Mouse (Mus musculus): ENCODE measurements around the gene Spen.
"Not testable (repeated sequence)": the region's sequence is repeated elsewhere in the genome, so short reads cannot be mapped to it uniquely, and the experiment has no call there.

Spen gene

GRCm38 (mm10) chr4:141561331-141561919 lies 23.0 kb upstream of the Spen start:
- CTCF ChIA-PET, result interaction anchor here (0.7 kb wide), 2 partner anchors 152 to 153 kb away, joined by 6 to 12 read pairs; no protein-coding TSS in a partner anchor

- CTCF ChIA-PET, result interaction anchor here (0.6 to 2.0 kb wide), 5 partner anchors 12 to 130 kb away, joined by 3 to 8 read pairs (median 3); no protein-coding TSS in a partner anchor
Measured at GRCm38 (mm10) chr4:141559898-141560263, 21.5 kb upstream of the Spen start.

GRCm38 (mm10) chr4:141559131-141559897 lies 20.9 kb upstream of the Spen start:
- CTCF ChIA-PET, result interaction anchor here (0.6 to 2.0 kb wide), 5 partner anchors 11 to 160 kb away, joined by 3 to 8 read pairs (median 3); no protein-coding TSS in a partner anchor

- CTCF ChIA-PET, result interaction anchor here (2.0 kb wide), 1 partner anchor 24 kb away, joined by 8 read pairs; no protein-coding TSS in a partner anchor
Measured at GRCm38 (mm10) chr4:141558658-141559057, 20.3 kb upstream of the Spen start.

DNA sequence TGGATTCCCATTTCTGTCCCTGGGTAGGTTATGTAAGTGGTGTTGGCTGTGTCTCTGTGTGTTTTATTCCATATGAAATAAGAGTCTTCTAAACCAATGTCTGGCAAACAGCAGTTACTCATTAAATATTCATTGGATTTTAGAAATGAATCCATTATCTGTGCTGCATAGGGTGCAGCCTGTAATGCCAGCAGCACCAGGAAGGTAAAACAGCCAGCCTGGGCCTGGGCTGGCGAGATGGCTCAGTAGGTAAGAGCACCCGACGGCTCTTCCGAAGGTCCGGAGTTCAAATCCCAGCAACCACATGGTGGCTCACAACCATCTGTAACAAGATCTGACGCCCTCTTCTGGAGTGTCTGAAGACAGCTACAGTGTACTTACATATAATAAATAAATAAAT lies 17.8 kb upstream of the Spen start:
- CTCF ChIA-PET, result interaction anchor here (1.3 kb wide), 1 partner anchor 34 kb away, joined by 4 read pairs; no protein-coding TSS in a partner anchor

- CTCF ChIA-PET, result not testable (repeated sequence)
Measured at GRCm38 (mm10) chr4:141554255-141554865, 16.0 kb upstream of the Spen start.

- CTCF ChIA-PET, result no interaction called here
Measured at GRCm38 (mm10) chr4:141552484-141552883, 14.1 kb upstream of the Spen start.

DNA sequence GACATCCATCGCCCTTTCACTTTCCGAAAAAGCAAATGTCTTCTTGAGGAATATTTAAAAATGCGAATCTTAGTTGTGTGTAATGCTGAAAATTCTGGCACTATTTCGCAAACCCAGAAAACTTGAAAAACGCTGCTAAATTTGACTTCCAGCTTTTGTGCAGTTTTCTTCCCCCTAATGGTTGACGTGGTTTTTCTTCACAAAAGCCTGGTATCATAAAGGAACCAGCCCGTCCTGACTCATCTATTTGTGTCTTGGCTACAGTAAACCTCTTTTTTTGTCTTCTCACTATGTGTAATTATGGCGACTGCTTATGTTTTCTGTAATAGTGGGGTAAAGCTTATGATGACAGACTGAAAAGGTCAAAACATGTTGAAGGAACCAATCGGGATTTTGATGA lies 8.9 kb upstream of the Spen start:
- CTCF ChIA-PET, result interaction anchor here (0.6 kb wide), 1 partner anchor 11 kb away, joined by 3 read pairs; no protein-coding TSS in a partner anchor

DNA sequence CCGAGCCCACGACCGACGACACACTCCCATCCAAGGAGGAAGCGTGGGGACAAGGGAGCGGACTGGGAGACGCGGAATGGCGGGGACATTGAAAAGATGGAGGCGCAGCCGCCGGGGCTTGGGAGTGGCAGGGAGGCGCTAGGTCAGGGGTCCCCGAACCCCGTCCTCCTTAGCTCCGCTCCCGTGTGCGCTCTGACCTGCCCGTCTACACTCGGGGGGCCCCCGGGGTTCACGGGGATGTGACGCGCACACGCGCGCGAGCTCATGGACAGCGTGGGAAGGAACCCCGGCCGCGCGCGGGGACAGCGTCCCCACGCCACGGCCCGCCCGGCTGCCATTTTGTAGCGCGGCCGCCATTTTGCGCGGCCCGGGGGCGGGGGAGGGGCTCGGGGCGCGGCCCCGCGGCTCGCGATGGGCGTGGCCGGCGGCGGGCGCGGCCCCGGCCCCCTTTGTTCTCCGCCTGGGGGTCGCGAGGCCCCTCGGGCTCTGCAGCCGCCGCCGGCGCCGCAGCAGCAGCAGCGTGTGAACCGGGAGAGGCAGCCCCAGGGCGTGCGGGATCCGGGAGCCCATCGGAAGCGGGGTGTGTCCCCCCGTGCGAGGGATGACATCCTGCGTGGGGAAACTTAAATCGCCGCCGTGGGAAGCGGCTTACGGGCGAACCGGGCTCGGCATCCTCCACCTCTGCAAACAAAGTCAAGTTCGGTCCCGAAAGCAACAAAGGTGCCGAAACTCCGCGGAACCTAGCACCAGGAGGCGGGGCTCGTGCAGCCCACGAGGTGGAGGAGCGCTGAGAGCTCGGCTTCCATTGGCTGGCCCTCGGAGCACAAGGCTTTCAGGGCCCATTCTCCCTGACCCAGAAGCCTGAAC lies 8.2 kb upstream of the Spen start:
- CTCF ChIA-PET, result no interaction called here

DNA sequence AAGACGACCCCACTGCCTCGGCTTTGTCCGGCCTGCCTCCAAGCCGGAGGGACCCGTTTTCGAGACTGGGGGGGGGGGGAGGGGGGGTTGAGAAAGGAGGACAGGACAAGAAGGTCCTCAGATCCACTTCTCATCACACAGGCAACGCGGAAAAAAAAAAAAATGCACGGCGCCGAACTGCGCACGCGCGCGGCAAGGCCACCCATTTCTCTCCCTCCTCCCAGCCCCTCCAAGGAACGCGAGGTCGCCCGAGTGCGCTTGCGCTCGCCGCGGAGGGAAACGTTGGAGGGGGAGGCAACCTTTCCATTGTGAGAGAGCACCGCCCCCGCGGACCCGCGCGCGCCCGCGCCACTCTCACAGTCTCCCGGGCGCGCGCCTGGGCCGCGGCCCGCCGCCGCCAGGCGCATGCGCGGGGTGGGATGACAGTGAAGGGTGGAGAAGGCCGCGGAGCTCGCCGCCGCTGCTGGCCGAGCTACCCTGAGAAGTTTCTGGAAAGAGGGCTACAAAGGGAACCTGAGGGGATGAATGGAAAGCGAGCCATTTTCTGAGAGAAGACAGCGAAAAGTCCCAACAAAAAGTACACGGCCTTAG lies 7.4 kb upstream of the Spen start:
- CTCF ChIA-PET, result interaction anchor here (0.7 kb wide), 1 partner anchor 115 kb away, joined by 3 read pairs; no protein-coding TSS in a partner anchor

GRCm38 (mm10) chr4:141545071-141545742 lies 6.8 kb upstream of the Spen start:
- CTCF ChIA-PET, result interaction anchor here (0.7 kb wide), 1 partner anchor 114 kb away, joined by 3 read pairs; no protein-coding TSS in a partner anchor

GRCm38 (mm10) chr4:141544536-141544935 lies 6.1 kb upstream of the Spen start:
- CTCF ChIA-PET, result no interaction called here

- CTCF ChIA-PET, result no interaction called here
Measured at GRCm38 (mm10) chr4:141543593-141543992, 5.2 kb upstream of the Spen start.

- CTCF ChIA-PET, result no interaction called here
Measured at GRCm38 (mm10) chr4:141541851-141542250, 3.5 kb upstream of the Spen start.

DNA sequence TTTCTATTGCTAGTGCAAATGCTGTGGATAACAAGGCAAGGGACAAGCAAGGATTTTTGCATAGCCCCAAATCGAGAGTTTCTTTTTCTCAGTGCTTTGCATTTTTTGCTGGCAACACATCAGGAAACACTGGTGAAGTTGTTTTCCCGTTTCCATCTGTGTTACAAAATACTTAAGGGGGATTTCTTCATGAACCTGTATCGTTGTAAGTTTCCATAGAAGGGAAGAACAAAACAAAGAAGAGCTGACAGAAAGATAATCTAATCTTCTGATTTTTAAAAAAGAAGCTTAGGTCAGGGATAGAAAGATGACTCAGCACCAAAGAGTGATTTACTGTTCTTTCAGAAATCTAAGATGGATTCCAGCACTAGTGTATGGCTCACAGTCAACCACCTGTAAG lies 2.4 kb upstream of the Spen start:
- CTCF ChIA-PET, result no interaction called here

GRCm38 (mm10) chr4:141539213-141539767 lies 893 bp upstream of the Spen start:
- CTCF ChIA-PET, result no interaction called here

DNA sequence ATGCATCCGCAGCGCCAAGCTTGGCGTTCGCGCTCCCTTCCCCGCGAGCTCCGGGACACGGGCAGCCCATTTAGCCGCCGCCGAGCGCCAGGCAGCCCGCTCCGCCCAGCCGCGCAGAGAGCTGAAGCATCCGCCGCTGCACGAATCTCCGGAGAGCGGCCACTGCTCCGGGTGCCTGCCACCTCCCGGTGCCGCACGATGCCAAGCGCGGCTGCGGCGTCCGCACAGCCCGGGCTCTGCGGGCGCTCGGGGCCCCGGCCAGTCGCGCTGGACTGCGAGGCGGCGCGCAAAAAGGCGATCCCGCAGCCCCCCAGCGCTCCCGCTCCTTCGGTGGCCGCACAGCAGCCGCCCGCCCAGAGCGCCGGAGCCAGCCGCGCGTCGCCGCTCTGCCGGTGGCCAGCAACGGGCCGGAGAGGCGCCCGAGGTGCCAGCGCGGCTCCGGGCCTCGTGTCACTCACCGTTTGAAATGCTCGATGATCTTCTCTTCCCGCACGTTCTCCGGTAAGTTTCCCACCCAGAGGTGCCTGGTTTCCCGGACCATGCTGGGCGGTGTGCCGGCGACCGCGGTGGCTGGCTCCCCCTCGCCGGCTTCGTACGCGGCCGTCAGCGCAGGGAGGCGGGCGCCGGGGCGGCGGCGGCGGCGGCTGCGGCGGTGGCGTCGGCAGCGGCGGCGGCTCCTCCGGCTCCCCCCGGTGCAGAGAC lies 540 bp downstream of the Spen start:
- CTCF ChIA-PET, result interaction anchor here (0.6 kb wide), 2 partner anchors 14 to 61 kb away, joined by 3 read pairs; no protein-coding TSS in a partner anchor

DNA sequence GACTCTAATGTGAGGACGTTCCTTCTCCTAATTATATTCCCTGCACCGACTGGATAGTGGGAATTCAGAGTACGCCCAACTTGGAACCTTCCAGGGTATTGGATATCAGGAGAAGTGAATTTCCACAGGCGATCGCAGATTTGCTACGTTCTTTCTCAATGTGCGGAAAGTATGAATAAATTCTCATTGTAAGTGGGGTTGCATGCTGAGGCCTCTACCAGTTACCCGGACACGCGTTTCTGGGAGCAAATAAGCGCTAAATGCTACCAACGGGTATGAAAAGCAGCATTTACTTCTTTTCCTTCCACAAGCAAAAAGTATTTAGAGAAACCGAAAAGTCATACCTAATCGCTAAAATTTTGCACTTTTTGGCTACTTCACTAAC lies 1.2 kb downstream of the Spen start:
- CTCF ChIA-PET, result no interaction called here
